8 mouse cellular contexts compared by ENCODE assay signal in genomic region chr10:99262867-99263379, GRCm38 (mm10). TPM values are rescaled to one million over a fixed set of nuclear protein-coding genes. Genes with fewer than 3 reads are reported as not detected.
DNase-seq lines count a peak whose midpoint lies in the region; ATAC-seq and TF ChIP-seq lines count a peak whose summit lies in the region.

TSS of gene Dusp6 (plus strand) at chr10:99263231.

- in situ Hi-C loops in ES-E14 (cut with MboI; ENCODE audit: low sequenced_read_pairs in 2 of 2, unreplicated experiment in 2 of 2), result no loop called here

- peak within 1 kb of the TSS; percentile 99 for H3K27ac ChIP-seq in ES-E14 (ENCODE audit: insufficient read depth, low read depth, low read length, poor library complexity, severe bottlenecking)
- H3K27ac ChIP-seq in lung, embryonic 16.5 days (ENCODE audit: low read length), result peak within 1 kb of the TSS; percentile 100

- H3K4me1 ChIP-seq in ES-E14 (ENCODE audit: control insufficient read depth in 2 of 2, insufficient read depth in 2 of 2, low read length in 2 of 2, poor library complexity in 1 of 2), result peaks cover 2 to 6% of the 10 kb centered on the region in 2 experiments; a peak in 3 of 4 replicates
- peaks cover 22% of the 10 kb centered on the region for H3K4me1 ChIP-seq in lung, embryonic 16.5 days (replicated peaks; ENCODE audit: control insufficient read depth, insufficient read depth, low read length)

- peak within 1 kb of the TSS; percentile 86 for H3K4me2 ChIP-seq in lung, embryonic 16.5 days (ENCODE audit: low read depth, low read length)

- H3K27me3 ChIP-seq in lung, embryonic 16.5 days (ENCODE audit: control insufficient read depth, insufficient read depth, low read depth, low read length), result no peaks in the 10 kb centered on the region

- peak within 1 kb of the TSS; percentile 96 for H3K9ac ChIP-seq in ES-E14 (ENCODE audit: insufficient read depth, low read depth, low read length, poor library complexity, severe bottlenecking)
- peak within 1 kb of the TSS; percentile 98 for H3K9ac ChIP-seq in lung, embryonic 16.5 days (ENCODE audit: low read length)

- H3K36me3 ChIP-seq in ES-E14 (ENCODE audit: control insufficient read depth, insufficient read depth, low read length, poor library complexity, severe bottlenecking), result peaks cover 7% of the 10 kb centered on the region
- peaks cover 4% of the 10 kb centered on the region for H3K36me3 ChIP-seq in lung, embryonic 16.5 days (ENCODE audit: control insufficient read depth, insufficient read depth, low read length)

- H3K4me3 ChIP-seq in ES-E14 (ENCODE audit: insufficient read depth in 1 of 2, low read depth in 1 of 2, low read length in 2 of 2, poor library complexity in 1 of 2, severe bottlenecking in 1 of 2), result peak within 1 kb of the TSS; percentile 77 to 81
- H3K4me3 ChIP-seq in lung, embryonic 16.5 days (ENCODE audit: low read length), result peak within 1 kb of the TSS; percentile 94

- ATAC-seq in hematopoietic stem cell, adult 5-6 weeks (replicated peaks in 1 of 2; ENCODE audit: insufficient read depth in 1 of 2, low FRiP score in 2 of 2, low TSS enrichment in 1 of 2, low read depth in 1 of 2, poor library complexity in 2 of 2, severe bottlenecking in 2 of 2), result peak; percentile 83 to 86
- peak; percentile 95 for ATAC-seq in lung, embryonic 16.5 days (ENCODE audit: low read depth)

- DNase-seq in ES-E14 (ENCODE audit: low read depth, low spot score), result peak; percentile 95
- peak; percentile 86 to 88 for DNase-seq in cerebellum, adult 18-20 months
- DNase-seq in forelimb bud, embryonic 11.5 days (ENCODE audit: low read depth, low spot score), result peak; percentile 98
- peak; percentile 97 for DNase-seq in layer of hippocampus, adult 9-10 months (ENCODE audit: low spot score)
- DNase-seq in ovary, postnatal 10 days (ENCODE audit: low spot score), result peak; percentile 86
- peak; percentile 85 to 88 for DNase-seq in thymus, postnatal 10 days (ENCODE audit: low spot score in 2 of 2)

- under 1% methylated on average over 29 of the region's 29 CpGs for WGBS in lung, embryonic 16.5 days

- no peaks in the 10 kb centered on the region for H3K9me3 ChIP-seq in ES-E14 (ENCODE audit: control insufficient read depth, insufficient read depth, low read depth, low read length)
- H3K9me3 ChIP-seq in lung, embryonic 16.5 days (ENCODE audit: control insufficient read depth, low read length), result no peaks in the 10 kb centered on the region

TF ChIP-seq in ES-E14, 5 proteins besides CTCF, POLR2A, EP300 and RAD21:
- TF ChIP-seq CHD2 (IDR thresholded peaks at IDR 0.05; ENCODE audit: low read depth, low read length), result peak; percentile 78; the same call in 1 of the 2 replicates
- no peak for TF ChIP-seq ZC3H11A (IDR thresholded peaks at IDR 0.05; ENCODE audit: borderline replicate concordance, low read depth, low read length)
- peak; percentile 13; the same call in 1 of the 2 replicates for TF ChIP-seq HCFC1 (IDR thresholded peaks at IDR 0.05; ENCODE audit: borderline replicate concordance, insufficient read depth, low read length)

RNA-seq across cellular contexts. Expression of gene Dusp6, which starts in this region (rescaled TPM):
- total RNA-seq in ES-E14 (2012; rRNA removed), result 44.7 and 83.0 TPM in 2 replicates
- total RNA-seq in hematopoietic stem cell, adult 5-6 weeks (2017), result 82.0 and 84.7 TPM in 2 replicates
- polyA plus RNA-seq in lung, embryonic 16.5 days (2015; fragmentation: Nextera tagmentation; extraction: Ambion mirVana), result 79.3 and 80.3 TPM in 2 replicates

Comparison
In these comparisons a context has a peak if more than half of its experiments do, and no peak if none do; other contexts are left out.
1. Peak in every context shown above with its lines: DNase-seq, ATAC-seq, H3K4me3 ChIP-seq and H3K27ac ChIP-seq.